Comparison of ENCODE assay signal across 7 mouse cellular contexts in genomic region chr15:83518215-83519048, GRCm38 (mm10). TPM values are rescaled to one million over a fixed set of nuclear protein-coding genes. Genes with fewer than 3 reads are reported as not detected.
A peak's percentile ranks its signal among the peaks of the same experiment; 100 is the strongest.
DNase-seq lines count a peak whose midpoint lies in the region.

No protein-coding gene starts in this region.

- peak overlapping the region; percentile 53 for H3K4me3 ChIP-seq in megakaryocyte, embryonic 14.5 days (replicated peaks)

- H3K4me1 ChIP-seq in megakaryocyte, embryonic 14.5 days = peaks cover 28% of the 10 kb centered on the region

- H3K36me3 ChIP-seq in megakaryocyte, embryonic 14.5 days (replicated peaks; ENCODE audit: low read length) = no peaks in the 10 kb centered on the region

- peaks cover 20% of the 10 kb centered on the region for H3K9me3 ChIP-seq in megakaryocyte, embryonic 14.5 days

- peaks cover 43% of the 10 kb centered on the region for H3K27me3 ChIP-seq in megakaryocyte, embryonic 14.5 days (replicated peaks)

- peak; percentile 57 for DNase-seq in adrenal gland, adult 2 months
- peak; percentile 87 for DNase-seq in embryo, embryonic 10 days (ENCODE audit: low spot score)
- peak; percentile 55 for DNase-seq in gastrocnemius, adult 8-10 months (ENCODE audit: low spot score in 2 of 2)
- DNase-seq in induced T-regulatory cell, adult 2 months (ENCODE audit: low read depth) = peak; percentile 83
- peak; percentile 25 to 27 for DNase-seq in left cerebral cortex, adult 8-10 months (ENCODE audit: low spot score in 2 of 2)
- peak; percentile 37 for DNase-seq in right cerebral cortex, postnatal 14 days

RNA-seq across cellular contexts. Expression of gene Ttll1, which starts 7.7 kb away (rescaled TPM):
- total RNA-seq in adrenal gland, adult 2 months (2021) = 10 to 100 TPM in 1 of 2 experiments, 1 to 10 TPM in 1; 7.4 to 13.6 TPM
- 4.5 and 4.7 TPM in 2 replicates for polyA plus RNA-seq in adrenal gland, adult 2 months (2012; rRNA removed)
- 1 to 10 TPM; 2.7 to 4.2 (median 3.5) TPM for total RNA-seq in gastrocnemius, adult 8-10 months (2022)
- total RNA-seq in left cerebral cortex, adult 8-10 months (2022) = 10 to 100 TPM; 48.1 to 53.0 (median 49.1) TPM
- 8.3 TPM in 1 of 2 replicates, not detected in the other for polyA plus RNA-seq in megakaryocyte, embryonic 14.5 days (2012; ENCODE audit: insufficient read depth, low replicate concordance)

RNA-seq across cellular contexts. Expression of gene Bik, which starts 8.2 kb away (rescaled TPM):
- total RNA-seq in adrenal gland, adult 2 months (2021) = 1 to 10 TPM; 3.2 to 7.3 TPM
- polyA plus RNA-seq in adrenal gland, adult 2 months (2012; rRNA removed) = 9.1 and 11.4 TPM in 2 replicates
- total RNA-seq in gastrocnemius, adult 8-10 months (2022) = 1 to 10 TPM; 1.1 to 2.5 (median 2.1) TPM
- under 1 TPM in 3 of 4 experiments, not detected in 1; 0.40 to 0.70 (median 0.54) TPM for total RNA-seq in left cerebral cortex, adult 8-10 months (2022)
- polyA plus RNA-seq in megakaryocyte, embryonic 14.5 days (2012; ENCODE audit: insufficient read depth, low replicate concordance) = 3.1 and 3.5 TPM in 2 replicates

RNA-seq across cellular contexts. Expression of gene Tspo, which starts 45.0 kb away (rescaled TPM):
- total RNA-seq in adrenal gland, adult 2 months (2021) = 100 to 1,000 TPM; 298 to 606 TPM
- 1,564 and 1,830 TPM in 2 replicates for polyA plus RNA-seq in adrenal gland, adult 2 months (2012; rRNA removed)
- total RNA-seq in gastrocnemius, adult 8-10 months (2022) = 10 to 100 TPM; 25.3 to 34.8 (median 30.5) TPM
- total RNA-seq in left cerebral cortex, adult 8-10 months (2022) = 10 to 100 TPM in 3 of 4 experiments, 1 to 10 TPM in 1; 8.7 to 12.8 (median 10.5) TPM
- polyA plus RNA-seq in megakaryocyte, embryonic 14.5 days (2012; ENCODE audit: insufficient read depth, low replicate concordance) = 531 TPM in 2 replicates

RNA-seq across cellular contexts. Expression of gene Mcat, which starts 45.2 kb away (rescaled TPM):
- 10 to 100 TPM; 26.2 to 45.8 TPM for total RNA-seq in adrenal gland, adult 2 months (2021)
- polyA plus RNA-seq in adrenal gland, adult 2 months (2012; rRNA removed) = 86.0 and 113 TPM in 2 replicates
- 10 to 100 TPM; 21.9 to 25.0 (median 23.2) TPM for total RNA-seq in gastrocnemius, adult 8-10 months (2022)
- 10 to 100 TPM; 21.5 to 30.0 (median 28.1) TPM for total RNA-seq in left cerebral cortex, adult 8-10 months (2022)
- polyA plus RNA-seq in megakaryocyte, embryonic 14.5 days (2012; ENCODE audit: insufficient read depth, low replicate concordance) = 15.3 and 15.9 TPM in 2 replicates

RNA-seq across cellular contexts. Expression of gene Pacsin2, which starts 54.0 kb away (rescaled TPM):
- total RNA-seq in adrenal gland, adult 2 months (2021) = 100 to 1,000 TPM in 1 of 2 experiments, 10 to 100 TPM in 1; 76.7 to 111 TPM
- polyA plus RNA-seq in adrenal gland, adult 2 months (2012; rRNA removed) = 25.3 and 28.9 TPM in 2 replicates
- 10 to 100 TPM; 45.3 to 58.5 (median 48.2) TPM for total RNA-seq in gastrocnemius, adult 8-10 months (2022)
- 100 to 1,000 TPM in 2 of 4 experiments, 10 to 100 TPM in 2; 86.2 to 103 (median 98.5) TPM for total RNA-seq in left cerebral cortex, adult 8-10 months (2022)
- 39.9 and 82.1 TPM in 2 replicates for polyA plus RNA-seq in megakaryocyte, embryonic 14.5 days (2012; ENCODE audit: insufficient read depth, low replicate concordance)

Comparison
In these comparisons a context has a peak if more than half of its experiments do, and no peak if none do; other contexts are left out.
1. Peak in every context shown above with its lines: DNase-seq and H3K4me3 ChIP-seq.
2. DNase-seq: peak in every context shown above with its lines; median percentile 87 in embryo, embryonic 10 days; 83 in induced T-regulatory cell, adult 2 months; 57 in adrenal gland, adult 2 months; 55 in gastrocnemius, adult 8-10 months; 37 in right cerebral cortex, postnatal 14 days; 26 in left cerebral cortex, adult 8-10 months.
3. RNA of gene Tspo, which starts 45.0 kb away (total RNA-seq): 298 to 606 TPM in adrenal gland, adult 2 months; 25.3 to 34.8 TPM in gastrocnemius, adult 8-10 months and 8.7 to 12.8 TPM in left cerebral cortex, adult 8-10 months; every median in the first group is over 4 times any median in the second.